Mouse (Mus musculus): ENCODE data around the gene Dusp5.

DNA sequence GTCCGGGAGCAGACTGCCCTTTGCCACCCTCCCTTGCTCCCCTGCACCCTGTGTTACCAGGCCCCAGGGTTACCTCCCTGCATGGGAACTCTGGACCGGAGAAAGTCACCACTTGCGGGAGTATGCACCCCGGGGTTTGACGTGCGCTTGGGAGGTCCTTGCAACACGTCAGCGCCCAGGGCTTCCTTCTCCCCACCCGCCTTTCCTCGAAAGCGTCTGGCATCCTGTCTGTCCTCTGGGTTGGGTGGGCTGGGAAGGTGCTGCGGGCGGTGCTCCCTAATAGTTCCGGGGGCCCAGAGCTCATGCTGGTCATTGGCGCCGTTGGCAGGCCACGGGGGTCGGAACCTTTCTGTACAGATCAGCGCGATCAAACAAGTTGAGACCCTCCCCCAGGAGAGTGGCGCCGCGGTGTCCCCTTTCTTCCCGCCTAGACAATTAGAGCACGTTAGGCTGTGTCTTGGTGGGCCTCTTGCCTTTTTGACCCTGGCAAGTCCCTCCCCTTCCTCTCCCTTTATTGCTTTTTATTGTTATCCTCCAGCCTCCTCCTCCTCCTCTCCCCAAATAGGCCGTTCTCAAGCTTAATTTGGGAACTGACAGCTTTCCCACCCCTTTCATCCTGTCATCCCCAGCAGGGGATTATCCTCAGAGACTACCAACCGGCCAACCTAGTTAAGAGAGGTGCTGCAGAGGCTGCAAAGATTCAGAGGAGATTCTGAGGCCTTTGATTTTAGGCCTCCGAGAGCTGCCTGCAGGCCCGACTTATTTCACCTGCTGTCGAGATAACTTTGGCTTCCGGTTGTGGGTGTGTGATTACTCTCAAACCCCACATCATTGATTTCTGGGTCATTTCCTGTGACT is 1.0 kb downstream of the Dusp5 start:
- no peak for TF ChIP-seq POLR2A (IDR thresholded peaks at IDR 0.05; ENCODE audit: low read depth, low read length)
- no peak for TF ChIP-seq CTCF (conservative IDR thresholded peaks at IDR 0.05; ENCODE audit: insufficient read depth, insufficient read length, low read depth, low read length)
